Mouse (Mus musculus) liver, embryonic 11.5 days (tissue): Measurements from ENCODE around the gene Cenpa. TPM values are rescaled to one million over a fixed set of nuclear protein-coding genes. Genes with fewer than 3 reads are reported as not detected.

Source experiments
- ATAC-seq: fragments of 200-750 bp; cut with Nextera tagmentation; replicated peaks from 2 replicates; pipeline ENCODE4 v1.8.0; 2017; ENCODE audit warnings: moderate number of reproducible peaks, mild to moderate bottlenecking, moderate TSS enrichment, moderate library complexity; ENCODE audit not compliant: low FRiP score
- DNase-seq: peaks from one replicate; pipeline ENCODE4 v3.0.0-alpha.2; 2017; ENCODE audit warnings: low spot score
- H3K27ac ChIP-seq: fragments of 300-500 bp; sonication (generic); 2 replicates; pipeline ENCODE4 v1.5.1; 2014; ENCODE audit warnings: mild to moderate bottlenecking, low read depth, low read length, control low read depth
- H3K27me3 ChIP-seq: fragments of 300-500 bp; sonication (generic); replicated peaks from 2 replicates; pipeline ENCODE4 v1.6.1; 2014; ENCODE audit warnings: low read length, mixed read lengths; ENCODE audit not compliant: control insufficient read depth, insufficient read depth
- H3K36me3 ChIP-seq: fragments of 300-500 bp; sonication (generic); 2 replicates; pipeline ENCODE4 v1.6.1; 2014; ENCODE audit warnings: mild to moderate bottlenecking, low read length, moderate library complexity, mixed read lengths; ENCODE audit not compliant: control insufficient read depth, insufficient read depth
- H3K4me1 ChIP-seq: fragments of 300-500 bp; sonication (generic); replicated peaks from 2 replicates; pipeline ENCODE4 v1.6.1; 2014; ENCODE audit warnings: low read length, mixed read lengths; ENCODE audit not compliant: control insufficient read depth, insufficient read depth
- H3K4me2 ChIP-seq: fragments of 300-500 bp; sonication (generic); 2 replicates; pipeline ENCODE4 v1.6.1; 2014; ENCODE audit warnings: mild to moderate bottlenecking, control low read depth, moderate library complexity
- H3K4me3 ChIP-seq: fragments of 300-500 bp; sonication (generic); 2 replicates; pipeline ENCODE4 v1.5.1; 2014; ENCODE audit warnings: low read depth, low read length, control low read depth
- H3K9ac ChIP-seq: fragments of 300-500 bp; sonication (generic); 2 replicates; pipeline ENCODE4 v1.6.1; 2014; ENCODE audit warnings: low read depth, low read length, control low read depth
- H3K9me3 ChIP-seq: fragments of 300-500 bp; sonication (generic); 2 replicates; pipeline ENCODE4 v1.6.1; 2016; ENCODE audit warnings: low read length, inconsistent platforms, mixed read lengths; ENCODE audit not compliant: control insufficient read depth
- WGBS: fragments of 180-500 bp; shearing (Covaris S2); extraction: QIAGEN DNeasy Blood & Tissue Kit; methylation state at CpG from one replicate; pipeline ENCODE4 v1.1.7; 2014; 5-methylcytosine and 5-hydroxymethylcytosine counted together
- polyA plus RNA-seq: library from polyadenylated mRNA; unstranded; fragments of >200 nt; fragmentation: Nextera tagmentation; extraction: Ambion mirVana; gene quantifications from 2 replicates; pipeline ENCODE4 v1.2.1, GENCODE M21; 2014

Gene Cenpa
- polyA plus RNA-seq, 1 experiment from 2014 or later: 357 TPM

GRCm38 (mm10) chr5:30650756-30651155 lies 15.8 kb upstream of the Cenpa start:
- H3K4me3 ChIP-seq: no peak overlapping the region
- ATAC-seq: no peak
- no peaks in the 10 kb centered on the region for H3K27me3 ChIP-seq
- no peak overlapping the region for H3K27ac ChIP-seq
- no peak overlapping the region for H3K9ac ChIP-seq
- no peaks in the 10 kb centered on the region for H3K9me3 ChIP-seq
- H3K4me2 ChIP-seq: no peak overlapping the region
- no peaks in the 10 kb centered on the region; the same call in 1 of the 2 replicates for H3K36me3 ChIP-seq
- peaks cover 13% of the 10 kb centered on the region for H3K4me1 ChIP-seq
- 54% methylated on average over 3 of the region's 3 CpGs for WGBS
- DNase-seq: no peak

DNA sequence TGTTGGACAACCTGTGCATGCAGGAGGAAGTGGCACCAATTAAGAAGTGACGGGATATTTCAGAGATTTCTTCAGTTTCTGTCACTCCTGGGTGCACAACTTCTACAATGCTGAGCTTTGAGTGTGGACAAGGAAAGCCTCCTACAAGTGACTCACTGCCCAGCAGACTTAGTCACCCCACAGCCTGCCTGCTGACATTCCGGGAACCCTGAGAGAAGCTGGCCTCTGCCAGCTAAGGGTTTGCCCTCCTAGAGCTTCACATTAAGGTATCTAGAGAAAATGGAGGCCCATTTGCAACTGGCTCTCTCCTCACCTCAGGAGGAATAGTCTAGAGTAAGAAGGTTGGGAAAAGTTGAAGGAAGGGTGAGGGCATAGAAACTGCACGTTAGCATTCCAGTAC lies 15.0 kb upstream of the Cenpa start:
- peaks cover 7% of the 10 kb centered on the region; the same call in 1 of the 2 replicates for H3K36me3 ChIP-seq
- H3K27me3 ChIP-seq: no peaks in the 10 kb centered on the region
- H3K9me3 ChIP-seq: no peaks in the 10 kb centered on the region
- no peak overlapping the region for H3K4me2 ChIP-seq
- DNase-seq (no peak), ATAC-seq (no peak)
- H3K4me1 ChIP-seq: peaks cover 13% of the 10 kb centered on the region
- 93% methylated on average over 3 of the region's 3 CpGs for WGBS
- H3K27ac ChIP-seq: no peak overlapping the region
- H3K4me3 ChIP-seq: no peak overlapping the region
- H3K9ac ChIP-seq: no peak overlapping the region

GRCm38 (mm10) chr5:30653246-30653645 lies 13.3 kb upstream of the Cenpa start:
- Histone ChIP-seq H3K27me3 (no peaks in the 10 kb centered on the region), H3K9me3 (no peaks in the 10 kb centered on the region), H3K27ac (no peak overlapping the region), H3K4me1 (peaks cover 7% of the 10 kb centered on the region), H3K36me3 (peaks cover 15% of the 10 kb centered on the region), H3K4me2 (no peak overlapping the region), H3K4me3 (no peak overlapping the region), H3K9ac (no peak overlapping the region)
- WGBS: 82% methylated on average over 6 of the region's 6 CpGs
- ATAC-seq: no peak
- DNase-seq: no peak

DNA sequence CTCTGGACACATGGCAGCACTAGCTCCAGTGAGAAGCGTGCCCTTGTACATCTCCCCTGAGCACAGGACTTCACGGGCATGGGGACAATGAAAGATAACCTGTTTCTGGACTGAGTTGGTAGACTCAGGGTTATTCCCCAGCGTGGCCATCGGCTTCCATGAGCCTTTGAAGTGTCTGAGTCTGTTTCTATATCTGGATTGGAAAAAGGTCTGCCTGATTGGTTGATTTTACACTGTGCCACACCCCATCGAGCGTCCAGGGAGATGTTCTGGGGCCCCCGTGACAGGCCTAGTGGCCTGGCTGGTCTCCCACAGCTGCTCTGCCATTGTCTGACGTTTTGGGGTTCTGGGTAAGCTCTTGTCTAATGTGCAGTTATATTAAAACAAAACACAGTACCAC lies 11.5 kb upstream of the Cenpa start:
- no peak for DNase-seq
- Histone ChIP-seq H3K9ac (no peak overlapping the region), H3K4me1 (no peaks in the 10 kb centered on the region), H3K27me3 (no peaks in the 10 kb centered on the region), H3K27ac (no peak overlapping the region), H3K4me2 (no peak overlapping the region), H3K36me3 (peaks cover 15% of the 10 kb centered on the region), H3K4me3 (no peak overlapping the region), H3K9me3 (no peaks in the 10 kb centered on the region)
- no peak for ATAC-seq
- WGBS: 83% methylated on average over 8 of the region's 8 CpGs

DNA sequence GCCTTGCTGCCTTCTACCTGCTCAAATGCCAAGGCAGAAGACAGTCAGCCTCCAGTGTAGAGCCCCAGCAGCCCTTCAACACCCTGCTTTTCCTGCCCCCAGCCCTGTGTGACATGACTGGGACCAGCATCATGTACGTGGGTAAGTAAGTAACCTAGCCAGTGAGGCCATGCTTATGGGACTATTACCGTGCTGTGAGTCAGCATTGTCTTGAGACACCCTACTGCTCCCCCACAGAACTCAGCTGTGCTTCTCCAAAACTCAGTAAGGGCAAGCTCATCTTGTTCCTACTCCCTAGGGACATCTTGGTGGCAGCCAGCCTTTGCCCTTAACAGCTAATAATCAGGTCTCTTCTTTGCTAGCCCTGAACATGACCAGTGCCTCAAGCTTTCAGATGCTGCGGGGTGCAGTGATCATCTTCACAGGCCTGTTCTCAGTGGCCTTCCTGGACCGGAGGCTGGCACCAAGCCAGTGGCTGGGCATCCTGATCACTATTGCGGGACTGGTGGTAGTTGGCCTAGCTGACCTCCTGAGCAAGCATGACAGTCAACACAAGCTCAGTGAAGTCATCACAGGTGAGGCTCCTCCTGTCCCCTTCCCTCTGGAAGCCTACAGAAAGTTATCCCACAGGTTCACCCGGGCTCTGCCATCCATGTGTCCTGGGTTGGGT lies 10.9 kb upstream of the Cenpa start:
- Histone ChIP-seq H3K4me2 (no peak overlapping the region), H3K4me1 (no peaks in the 10 kb centered on the region), H3K9ac (no peak overlapping the region), H3K36me3 (peaks cover 15% of the 10 kb centered on the region), H3K4me3 (no peak overlapping the region), H3K27ac (no peak overlapping the region), H3K27me3 (no peaks in the 10 kb centered on the region), H3K9me3 (no peaks in the 10 kb centered on the region)
- WGBS: 92% methylated on average over 6 of the region's 6 CpGs
- ATAC-seq: no peak
- DNase-seq: no peak

DNA sequence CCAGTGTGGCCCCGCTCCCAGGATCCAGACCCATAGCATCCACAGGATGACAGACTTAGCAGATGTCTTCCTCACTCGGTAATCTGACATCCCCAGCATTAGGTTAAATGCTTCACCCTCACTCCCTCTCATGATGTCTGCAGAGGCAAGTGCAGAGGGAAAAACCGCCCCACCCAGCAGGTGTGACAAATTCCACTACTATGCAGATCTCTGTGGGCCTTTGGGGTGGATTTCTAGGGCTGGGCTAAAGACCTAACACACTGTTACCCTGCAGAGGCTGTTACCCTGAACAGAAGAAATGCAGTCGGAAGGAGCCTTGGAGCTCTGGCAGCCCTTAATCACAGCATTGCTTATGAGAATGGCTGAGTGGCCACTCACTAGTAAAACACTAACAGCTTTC lies 7.5 kb upstream of the Cenpa start:
- H3K9me3 ChIP-seq: no peaks in the 10 kb centered on the region
- H3K4me3 ChIP-seq: no peak overlapping the region
- H3K9ac ChIP-seq: no peak overlapping the region
- ATAC-seq: no peak
- WGBS: 76% methylated on average over 4 of the region's 4 CpGs
- H3K27ac ChIP-seq: no peak overlapping the region
- H3K4me2 ChIP-seq: no peak overlapping the region
- H3K4me1 ChIP-seq: no peaks in the 10 kb centered on the region
- H3K36me3 ChIP-seq: peaks cover 15% of the 10 kb centered on the region
- DNase-seq: no peak
- no peaks in the 10 kb centered on the region for H3K27me3 ChIP-seq

GRCm38 (mm10) chr5:30660278-30660677 lies 6.3 kb upstream of the Cenpa start:
- WGBS: 73% methylated on average over 1 of the region's 1 CpGs

GRCm38 (mm10) chr5:30660813-30661212 lies 5.8 kb upstream of the Cenpa start:
- Histone ChIP-seq H3K27me3 (no peaks in the 10 kb centered on the region), H3K4me2 (no peak overlapping the region), H3K36me3 (peaks cover 15% of the 10 kb centered on the region), H3K9me3 (no peaks in the 10 kb centered on the region), H3K9ac (no peak overlapping the region), H3K4me3 (no peak overlapping the region), H3K4me1 (no peaks in the 10 kb centered on the region), H3K27ac (no peak overlapping the region)
- WGBS: 87% methylated on average over 5 of the region's 5 CpGs
- no peak for DNase-seq
- ATAC-seq: no peak

More at GRCm38 (mm10) chr5:30660278-30660677, 6.3 kb upstream of the Cenpa start:
- H3K27me3 ChIP-seq: no peaks in the 10 kb centered on the region
- H3K36me3 ChIP-seq: peaks cover 15% of the 10 kb centered on the region
- no peak for ATAC-seq
- no peak overlapping the region for H3K4me2 ChIP-seq
- no peak for DNase-seq
- no peak overlapping the region for H3K4me3 ChIP-seq
- no peaks in the 10 kb centered on the region for H3K4me1 ChIP-seq
- H3K9me3 ChIP-seq: no peaks in the 10 kb centered on the region
- H3K27ac ChIP-seq: no peak overlapping the region
- no peak overlapping the region for H3K9ac ChIP-seq

DNA sequence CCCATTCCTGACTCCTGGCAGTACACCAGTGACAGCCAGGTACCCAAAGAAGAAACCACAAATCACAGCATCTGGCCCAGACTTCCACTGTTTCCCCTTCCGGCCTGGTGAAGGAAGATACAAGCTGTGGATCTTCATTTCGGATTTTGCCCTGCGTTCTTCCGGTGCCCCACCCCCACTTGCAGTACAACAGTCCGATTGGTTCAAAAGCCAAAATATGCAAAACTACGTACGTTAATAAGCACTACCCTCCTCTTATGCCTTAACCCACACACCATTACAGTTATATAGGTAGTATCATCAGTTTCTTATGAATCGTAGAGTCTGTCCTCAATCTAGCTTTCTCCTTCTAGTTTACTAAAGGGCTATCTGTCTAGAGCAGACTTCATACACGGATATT lies 1.2 kb upstream of the Cenpa start:
- Histone ChIP-seq H3K4me2 (no peak overlapping the region), H3K4me1 (peaks cover 17% of the 10 kb centered on the region), H3K9me3 (no peaks in the 10 kb centered on the region), H3K36me3 (peaks cover 19% of the 10 kb centered on the region), H3K27ac (no peak overlapping the region), H3K4me3 (no peak overlapping the region), H3K9ac (no peak overlapping the region), H3K27me3 (no peaks in the 10 kb centered on the region)
- DNase-seq: no peak
- no peak for ATAC-seq
- 83% methylated on average over 9 of the region's 9 CpGs for WGBS
